Mouse (Mus musculus) CD4-positive, CD25-positive, alpha-beta regulatory T cell (primary cell): ENCODE results near the gene Dmac1. TPM values are rescaled to one million over a fixed set of nuclear protein-coding genes. Genes with fewer than 3 reads are reported as not detected.

ENCODE experiments used
- polyA plus RNA-seq: library from polyadenylated mRNA; unstranded; fragments of 100-300 nt; shearing (Covaris generic); gene quantifications from one replicate; pipeline ENCODE4 v1.2.1, GENCODE M21; 2017

Gene Dmac1
- 94.7 TPM for polyA plus RNA-seq

GRCm38 (mm10) chr4:75278197-75279175 lies at the start of gene Dmac1:
Dmac1 (minus strand) TSS chr4:75278305.

